Mouse (Mus musculus) cerebellum, adult 9-10 months (tissue): ENCODE results near the gene Tomt.
"Not testable (repeated sequence)": the region's sequence is repeated elsewhere in the genome, so short reads cannot be mapped to it uniquely, and the experiment has no call there.

Source experiments
- DNase-seq: peaks from one replicate; pipeline ENCODE4 v3.0.0; 2022

Gene Tomt

DNA sequence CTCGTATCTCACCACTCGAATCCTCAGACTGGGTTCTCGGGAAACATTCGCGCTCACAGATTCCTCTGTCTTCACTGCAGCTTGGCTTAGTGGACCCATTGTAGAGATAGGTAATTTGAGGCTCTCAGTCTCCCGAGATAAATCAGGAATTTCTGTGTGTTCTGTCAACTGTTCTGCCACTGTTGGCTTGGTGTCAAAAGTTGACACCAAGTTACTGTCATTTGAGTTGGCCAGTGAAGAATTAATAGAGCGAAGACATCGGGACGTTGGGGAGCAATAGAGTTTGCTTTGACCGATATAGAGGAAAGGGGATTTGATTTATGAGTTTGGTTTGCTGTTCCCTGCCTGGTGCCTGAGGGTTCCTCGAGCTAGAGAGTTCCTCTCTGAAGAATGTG lies at the start of gene Tomt:
Tomt (minus strand) TSS at position 73 of the 395 bp plus-strand sequence.
- DNase-seq: no peak

DNA sequence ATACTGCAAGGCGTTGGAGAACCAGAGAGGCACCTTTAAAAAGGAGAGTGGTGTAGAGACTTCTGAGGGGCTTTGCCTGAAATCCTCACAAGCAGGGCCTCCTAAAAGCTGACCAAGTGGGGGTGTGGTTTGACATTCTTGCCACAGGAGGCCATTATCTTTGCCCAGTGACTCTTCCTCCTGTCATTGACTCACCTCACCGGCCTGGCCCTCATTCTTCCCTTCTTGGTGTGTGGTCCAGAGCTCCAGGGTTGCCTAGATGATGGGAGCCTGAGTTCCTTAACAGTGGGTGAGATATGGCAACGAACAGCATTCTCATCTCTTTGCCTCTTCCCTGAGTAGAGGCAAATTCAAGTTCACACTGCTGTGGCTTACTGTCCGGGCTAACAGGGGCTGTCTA lies 49.7 kb upstream of the Tomt start:
- DNase-seq: no peak

DNA sequence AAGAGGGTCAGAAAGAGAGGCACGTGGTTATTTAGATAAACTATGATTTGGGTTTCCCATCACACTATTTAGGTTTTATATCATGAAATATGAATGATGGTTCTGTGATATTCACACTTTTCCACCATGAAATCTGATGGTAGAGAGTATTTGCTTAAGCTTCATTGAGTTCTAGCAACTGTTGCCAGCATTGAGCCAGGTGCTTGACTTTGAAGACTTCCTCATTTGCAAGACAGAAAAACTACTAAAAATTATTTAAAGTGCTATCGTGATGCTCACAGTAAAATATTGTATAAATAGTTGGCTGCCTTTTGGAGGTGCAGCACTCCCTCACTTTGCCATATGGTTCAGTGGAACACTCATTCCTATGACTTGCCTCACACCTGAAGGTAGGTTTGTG lies 49.1 kb upstream of the Tomt start:
- DNase-seq: no peak

DNA sequence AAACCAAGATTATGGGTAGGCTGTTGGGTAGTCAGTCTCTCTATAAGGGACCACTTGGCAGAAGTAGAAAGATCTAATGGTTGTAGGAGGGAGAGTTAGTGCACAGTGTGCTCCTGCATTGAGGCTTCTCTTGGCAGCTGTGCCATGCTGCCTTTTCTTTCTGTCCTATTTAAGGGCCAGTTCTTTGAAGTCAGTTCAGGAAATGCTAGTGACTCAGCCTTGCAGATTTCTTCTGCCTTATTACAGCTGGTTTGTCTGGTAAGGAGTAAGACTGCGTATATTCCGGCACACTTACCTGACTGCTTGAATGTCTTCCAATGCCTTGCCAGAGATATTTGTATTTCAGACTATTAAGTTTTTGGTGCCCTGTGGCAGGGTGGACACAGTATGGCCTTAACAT lies 48.0 kb upstream of the Tomt start:
- no peak for DNase-seq

DNA sequence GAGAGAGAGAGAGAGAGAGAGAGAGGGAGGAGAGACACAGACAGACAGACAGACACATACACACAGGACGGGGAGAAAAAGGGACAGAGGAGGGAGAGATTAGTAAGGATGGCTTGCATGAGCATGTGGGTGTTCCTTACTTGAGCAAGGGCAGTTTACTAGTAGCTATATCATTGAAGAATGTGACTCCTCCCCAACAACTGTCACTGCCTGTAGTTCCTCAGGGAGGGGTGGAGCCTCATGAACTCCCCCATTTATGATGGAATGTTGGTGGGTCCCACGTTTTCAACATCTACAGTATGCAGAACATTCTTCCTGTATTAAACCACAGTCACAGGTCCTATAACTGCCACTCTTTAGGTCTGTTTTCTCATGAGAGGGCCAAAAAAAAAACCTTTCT lies 45.9 kb upstream of the Tomt start:
- DNase-seq: no peak

DNA sequence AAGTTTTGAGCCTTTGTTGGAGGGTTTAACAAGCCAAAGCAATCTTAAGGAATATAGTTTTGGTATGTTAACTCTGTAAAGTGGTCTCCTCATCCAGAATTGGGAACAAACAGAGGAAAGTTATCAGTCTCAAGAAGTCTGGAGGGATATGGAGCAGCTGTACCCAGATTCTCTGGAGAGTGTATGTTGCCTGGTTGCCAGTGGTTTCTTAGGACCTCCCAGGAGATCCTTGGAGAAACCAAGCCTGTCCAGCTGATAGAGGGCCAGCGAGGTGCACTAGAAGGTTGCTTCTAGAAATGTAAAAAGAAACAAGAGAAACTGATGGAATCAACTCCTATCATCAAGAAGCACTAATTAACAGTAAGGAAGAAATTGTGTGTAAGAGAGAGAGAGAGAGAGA lies 45.5 kb upstream of the Tomt start:
- no peak for DNase-seq

DNA sequence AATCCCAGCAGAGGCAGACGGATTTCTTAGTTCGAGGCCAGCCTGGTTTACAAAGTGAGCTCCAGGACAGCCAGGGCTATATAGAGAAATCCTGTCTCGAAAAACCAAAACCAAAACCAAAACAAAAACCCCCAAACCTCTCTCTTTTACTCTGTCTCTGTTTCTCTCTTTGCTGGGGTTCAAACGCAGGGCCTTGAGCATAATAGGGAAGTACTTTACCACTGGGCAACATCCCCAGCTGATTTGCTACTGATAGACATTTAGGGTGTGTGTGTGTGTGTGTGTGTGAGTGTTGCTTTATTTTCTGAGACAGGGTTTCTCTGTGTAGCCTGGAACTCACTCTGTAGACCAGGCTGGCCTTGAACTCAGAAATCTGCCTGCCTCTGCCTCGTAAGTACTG lies 42.8 kb upstream of the Tomt start:
- not testable (repeated sequence) for DNase-seq

DNA sequence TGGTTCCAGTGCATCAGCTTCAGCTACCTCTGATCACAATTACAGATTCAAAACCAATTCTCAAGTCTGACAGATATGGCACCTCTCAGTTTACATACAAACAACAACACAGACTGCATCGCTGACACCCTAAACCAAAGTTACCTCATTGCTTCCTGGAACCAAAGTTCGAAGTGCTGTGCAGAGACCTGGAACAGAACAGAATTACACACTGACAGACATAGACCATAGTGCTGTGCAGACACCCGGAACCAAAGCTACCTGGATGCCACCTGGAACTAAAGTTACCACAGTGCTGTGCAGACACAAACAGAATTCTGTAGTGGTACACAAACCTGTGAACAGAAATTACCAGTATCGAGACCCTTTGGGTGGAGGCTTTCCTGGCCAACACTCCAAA lies 33.6 kb upstream of the Tomt start:
- no peak for DNase-seq

DNA sequence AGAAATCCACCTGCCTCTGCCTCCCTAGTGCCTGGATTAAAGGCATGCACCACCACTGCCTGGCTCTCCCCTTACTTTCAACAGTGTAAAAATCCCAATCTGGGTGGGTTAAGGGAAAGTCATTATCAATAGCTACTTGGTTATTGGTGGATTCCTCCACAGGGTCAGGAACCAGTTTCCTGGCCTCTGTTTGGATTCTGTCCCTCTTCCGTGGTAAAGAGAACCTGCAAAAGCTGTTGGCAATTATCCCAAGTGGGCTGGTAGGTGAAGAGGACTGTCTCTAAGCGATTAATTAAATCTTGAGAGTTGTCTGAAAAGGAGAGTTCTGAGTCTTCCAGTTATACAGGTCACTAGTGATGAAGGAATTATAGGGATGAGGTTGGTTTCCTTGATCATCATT lies 32.2 kb upstream of the Tomt start:
- peak; percentile 74 for DNase-seq

DNA sequence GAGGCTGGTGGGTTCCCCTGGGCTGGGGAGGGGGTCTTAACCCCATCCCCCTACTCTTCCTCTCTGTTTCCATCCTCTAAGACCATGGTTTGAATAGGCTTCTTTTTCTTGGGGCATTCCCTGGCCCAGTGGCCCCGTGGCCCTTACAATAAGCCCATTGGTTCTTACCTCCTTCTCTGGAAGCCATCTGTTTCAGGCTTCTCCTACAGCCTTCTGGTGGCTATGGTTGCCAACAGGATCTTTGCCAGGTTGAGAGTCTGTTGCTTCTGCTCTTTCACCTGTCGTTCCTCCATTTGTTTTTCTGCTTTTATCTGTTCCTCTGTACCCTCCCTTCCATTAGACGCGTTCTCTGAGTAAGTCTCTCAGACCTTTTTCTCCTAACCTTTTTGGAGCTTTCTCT lies 31.4 kb upstream of the Tomt start:
- DNase-seq: peak; percentile 98

DNA sequence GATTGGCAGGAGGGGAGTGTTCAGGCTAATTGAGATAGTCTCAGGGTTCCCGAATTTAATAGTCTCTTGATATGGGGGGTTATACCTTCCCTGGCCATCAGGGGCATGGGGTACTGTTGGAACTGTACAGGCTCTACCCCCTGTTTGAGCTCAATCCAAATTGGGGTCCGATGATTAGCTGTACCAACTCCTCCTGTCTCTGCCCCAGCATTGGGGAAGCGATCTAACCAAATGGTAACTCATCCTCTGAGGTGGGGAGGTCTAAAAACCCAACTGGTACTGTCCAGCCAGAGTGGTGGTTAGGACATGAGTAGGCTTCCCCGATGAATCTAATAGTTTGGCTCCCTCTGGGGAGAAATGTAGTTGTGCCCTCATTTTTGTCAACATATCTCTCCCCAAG lies 30.8 kb upstream of the Tomt start:
- peak; percentile 59 for DNase-seq

DNA sequence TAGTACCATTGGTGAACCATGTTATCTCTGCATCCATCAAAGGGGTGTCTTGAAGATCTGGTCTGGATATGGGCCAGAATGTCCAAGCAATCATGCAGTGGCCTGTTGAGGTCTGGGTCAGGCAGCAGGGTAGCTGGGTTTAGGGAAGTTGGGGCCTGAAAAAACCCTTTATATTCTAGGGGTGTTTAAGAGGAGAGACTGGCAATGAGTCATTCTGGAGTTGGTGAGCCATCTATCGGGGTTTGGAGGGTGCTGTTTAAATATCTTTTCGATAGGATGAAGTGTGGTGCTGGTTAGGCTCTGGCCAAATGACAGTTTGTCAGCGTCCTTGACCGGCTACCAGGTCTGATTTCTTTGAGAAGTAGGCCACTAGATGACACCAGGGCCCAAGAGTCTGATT lies 29.8 kb upstream of the Tomt start:
- peak; percentile 51 for DNase-seq

DNA sequence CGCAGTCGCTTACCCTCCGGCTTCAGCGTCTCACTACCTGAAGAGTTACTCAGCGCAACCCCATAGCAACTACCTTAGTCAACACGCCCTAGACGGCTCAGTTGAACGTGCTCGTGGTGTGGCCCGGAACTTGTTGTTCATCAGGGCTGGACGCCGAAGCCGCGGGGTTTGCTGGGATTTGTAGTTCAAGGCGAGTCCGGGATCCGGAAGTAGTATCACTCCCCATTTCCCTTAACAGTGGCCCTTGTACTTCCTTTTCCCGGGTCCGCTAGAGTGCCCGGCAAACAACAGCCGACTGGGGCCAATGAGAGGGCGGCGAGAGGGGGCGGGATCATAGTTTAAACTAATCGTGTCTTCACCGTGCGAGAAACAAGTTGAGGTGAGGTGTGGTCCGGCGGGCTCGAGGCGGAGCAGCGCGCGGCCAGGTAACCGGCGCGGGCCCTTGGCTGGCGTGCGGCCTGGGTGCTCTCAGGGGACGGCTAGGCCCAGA lies 27.6 kb upstream of the Tomt start, which contains the start of the genes Lrrc51 and Numa1:
Lrrc51 (minus strand) TSS at position 145 of the 490 bp plus-strand sequence.
Numa1 (plus strand) TSS at position 361 of the 490 bp plus-strand sequence.
- DNase-seq: peak; percentile 97

DNA sequence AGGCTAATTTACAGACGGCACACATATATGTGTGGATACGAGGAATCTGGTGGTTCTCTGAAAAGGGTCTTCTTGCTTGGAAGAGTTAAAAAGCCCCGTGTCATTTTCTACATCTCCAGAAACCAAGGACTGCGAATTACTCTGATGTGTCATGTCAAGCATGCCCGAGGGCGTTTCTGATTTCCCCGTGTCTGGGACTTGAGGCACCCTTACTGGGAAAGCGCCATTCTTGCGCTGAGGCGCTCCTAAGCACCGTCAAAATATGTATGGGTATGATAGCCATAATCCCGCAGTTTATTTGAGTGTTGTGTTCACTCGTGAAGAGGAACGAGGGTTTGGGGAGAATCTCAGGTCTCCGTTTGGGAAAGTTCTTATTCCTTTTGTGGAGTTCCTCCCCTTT lies 27.1 kb upstream of the Tomt start:
- DNase-seq: no peak

DNA sequence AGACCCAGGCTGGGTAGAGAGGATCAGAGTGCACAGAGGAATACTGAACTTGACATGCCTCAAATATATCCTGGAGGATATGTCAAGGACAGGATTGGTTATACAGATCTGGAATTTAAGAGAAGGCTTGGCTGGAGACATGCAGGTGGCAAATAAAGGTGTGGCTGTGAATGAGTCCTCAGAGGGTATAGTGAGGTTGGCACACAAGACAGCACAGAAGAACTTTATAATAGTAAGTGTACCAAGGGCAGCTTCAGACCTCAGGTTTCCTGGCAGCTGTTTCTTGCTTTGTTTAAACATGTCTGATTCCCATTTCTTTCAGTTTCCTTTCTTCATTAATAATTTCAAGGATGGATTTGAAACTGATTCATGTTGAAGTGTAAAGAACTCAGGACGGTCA lies 26.4 kb upstream of the Tomt start:
- DNase-seq: no peak

DNA sequence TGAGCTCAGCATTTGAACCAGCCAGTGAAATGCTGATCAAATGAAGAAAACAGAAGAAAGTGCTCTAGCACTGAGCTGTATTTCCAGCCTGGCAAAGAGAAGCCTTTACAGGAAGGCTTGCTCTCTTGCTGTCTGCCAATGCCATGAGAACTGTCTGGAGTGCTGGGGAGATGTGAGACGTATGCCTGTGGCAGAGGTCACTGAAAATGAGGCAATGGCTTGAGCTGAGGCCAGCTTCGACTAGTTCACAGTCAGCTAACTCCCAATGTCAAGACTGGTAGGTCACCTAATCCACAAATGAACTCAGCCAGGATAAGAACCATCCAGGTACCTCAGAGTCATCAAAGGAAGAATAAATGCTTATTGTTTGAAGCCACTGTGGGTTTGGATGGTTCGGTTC lies 21.9 kb upstream of the Tomt start:
- DNase-seq: no peak

DNA sequence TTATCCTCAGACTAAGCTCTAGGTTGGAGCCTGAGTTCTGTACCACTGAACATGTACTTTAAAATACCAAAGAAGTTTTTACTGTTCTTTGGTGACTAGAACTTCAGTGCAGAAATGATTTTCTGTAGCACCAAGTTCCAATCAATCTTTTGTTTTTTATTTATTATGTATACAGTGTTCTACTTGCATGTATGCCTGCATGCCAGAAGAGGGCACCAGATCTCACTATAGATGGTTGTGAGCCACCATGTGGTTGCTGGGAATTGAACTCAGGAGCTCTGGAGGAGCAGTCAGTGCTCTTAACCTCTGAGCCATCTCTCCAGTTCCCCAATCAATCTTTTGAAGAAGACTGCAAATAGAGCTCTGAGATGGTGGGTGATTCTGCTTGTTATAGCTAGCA lies 19.7 kb upstream of the Tomt start:
- DNase-seq: not testable (repeated sequence)

DNA sequence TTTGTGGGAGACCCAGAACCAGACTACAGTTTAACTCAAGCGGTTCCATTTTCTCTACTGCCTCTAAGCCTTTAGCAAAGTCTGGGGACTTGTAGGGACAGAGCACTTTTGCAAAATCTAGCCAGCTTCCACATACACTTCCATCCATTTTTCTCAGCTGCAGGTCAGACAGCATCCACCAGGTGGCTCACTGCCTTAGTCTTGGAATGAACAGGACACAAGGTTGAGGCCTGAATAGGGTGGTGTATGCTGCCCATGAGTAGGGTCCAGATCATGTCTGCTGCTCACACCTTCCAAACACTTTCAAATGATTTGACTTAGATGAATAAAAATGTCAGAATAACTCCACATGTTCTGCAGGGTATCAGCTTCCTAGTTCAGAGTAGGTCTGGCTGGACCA lies 11.9 kb upstream of the Tomt start:
- DNase-seq: peak; percentile 75

DNA sequence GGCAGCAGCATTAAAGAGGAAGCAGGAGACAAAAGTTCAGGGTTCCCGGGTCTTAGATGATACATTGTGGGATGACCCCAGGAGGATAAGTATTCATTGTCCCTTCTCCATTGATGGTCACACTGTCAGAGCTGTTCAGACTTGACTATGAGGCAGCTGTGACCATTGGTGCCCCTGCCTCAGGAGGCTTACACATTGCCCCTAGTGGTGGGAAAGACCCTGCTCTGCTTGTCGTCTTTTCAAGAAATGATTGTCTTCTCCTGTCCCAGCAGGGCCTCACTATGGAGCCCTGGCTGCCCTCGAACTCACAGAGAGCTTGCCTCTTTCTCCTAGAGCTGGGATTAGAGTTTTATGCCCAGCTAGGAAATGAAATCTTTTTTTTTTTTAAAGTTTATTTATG lies 5.8 kb upstream of the Tomt start:
- DNase-seq: no peak

DNA sequence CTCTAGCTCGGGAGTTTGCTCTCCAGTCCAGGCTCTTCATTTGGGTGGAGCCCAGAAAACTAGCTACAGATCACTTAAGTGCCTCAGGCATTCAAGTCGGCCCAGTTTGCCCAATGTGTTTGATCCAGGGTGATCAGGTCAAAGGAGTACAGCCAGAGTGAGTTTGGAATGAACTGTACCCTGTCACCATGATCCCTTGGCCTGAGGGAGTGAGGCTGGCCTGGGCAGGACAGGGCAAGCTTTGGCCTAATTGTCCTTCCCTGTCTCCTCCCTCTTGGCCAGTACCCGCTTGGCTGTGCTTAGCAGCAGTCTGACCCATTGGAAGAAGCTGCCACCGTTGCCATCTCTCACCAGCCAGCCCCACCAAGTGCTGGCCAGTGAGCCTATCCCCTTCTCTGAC lies 4.0 kb upstream of the Tomt start:
- no peak for DNase-seq

DNA sequence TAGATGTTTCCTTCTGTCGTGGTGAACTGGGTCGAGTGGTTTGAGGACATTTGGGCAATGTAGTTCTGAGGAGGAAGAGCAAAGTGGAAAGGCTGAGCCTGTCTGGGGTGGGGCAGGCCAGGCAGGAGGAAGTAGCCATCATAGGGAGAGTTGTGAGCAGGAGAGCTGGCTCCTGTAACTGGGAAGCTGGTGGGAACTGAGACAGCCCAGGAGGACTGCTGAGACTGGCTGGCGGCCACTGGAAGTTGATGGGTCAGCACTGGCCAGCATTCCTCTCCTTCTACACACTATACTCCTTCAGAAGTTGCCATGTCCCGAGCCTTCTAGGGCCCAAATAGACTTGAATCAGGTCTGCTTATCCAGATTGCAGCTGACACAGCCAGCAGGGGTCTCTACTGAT lies 2.2 kb upstream of the Tomt start:
- DNase-seq: no peak

DNA sequence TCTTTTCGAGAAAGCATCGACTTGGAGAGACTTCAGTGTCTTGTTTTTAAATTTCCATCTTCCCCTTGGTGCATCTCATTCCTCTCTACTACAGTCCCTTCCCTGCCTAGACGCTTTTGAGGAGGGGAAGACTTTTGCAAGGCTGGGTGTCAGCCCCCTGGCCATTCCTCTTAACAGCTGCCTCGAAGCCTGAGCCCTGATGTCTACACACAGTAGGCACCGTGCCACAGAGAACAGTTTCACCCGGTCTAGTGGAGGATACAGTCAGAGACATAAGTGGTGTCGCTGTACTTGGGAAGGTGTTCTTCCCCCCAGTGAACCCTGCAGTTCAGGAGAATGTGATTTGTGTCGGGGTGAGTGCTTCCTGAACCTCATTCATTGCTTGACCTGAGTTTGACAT lies 537 bp upstream of the Tomt start:
- DNase-seq: no peak

DNA sequence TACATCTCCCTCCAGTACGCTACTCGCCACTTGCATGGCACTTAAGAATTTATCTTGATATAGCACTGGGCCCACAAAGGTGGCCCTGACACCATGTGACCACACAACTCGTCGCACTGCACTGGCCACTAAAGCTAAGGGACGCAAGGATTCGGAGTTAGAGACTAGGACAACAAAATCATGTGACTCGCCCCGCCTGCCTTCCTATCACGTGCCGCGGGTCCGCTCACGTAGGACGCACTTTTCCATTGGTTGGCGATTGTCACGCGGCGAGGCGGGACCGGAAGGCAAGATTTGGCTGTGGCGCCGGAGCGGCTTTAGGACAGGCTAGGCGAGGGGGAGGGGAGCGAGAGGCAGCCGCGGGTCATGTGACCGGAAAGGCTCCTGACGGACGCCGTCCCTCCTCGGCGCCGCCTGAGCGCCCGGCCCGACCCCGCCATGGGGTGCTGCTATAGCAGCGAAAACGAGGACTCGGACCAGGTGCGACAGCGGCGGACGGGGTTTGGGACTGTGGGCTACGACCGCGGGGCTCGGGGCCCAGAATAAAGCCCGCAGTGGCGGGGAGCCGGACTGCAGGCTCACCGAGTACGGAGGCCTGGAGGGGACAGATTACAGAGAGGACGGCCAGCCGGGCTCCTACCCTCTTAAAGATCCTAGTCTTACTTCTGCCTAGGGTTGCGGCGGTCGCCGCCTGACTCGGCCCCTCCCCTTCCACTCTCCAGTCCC lies 435 bp downstream of the Tomt start, which contains the start of gene Lamtor1:
Lamtor1 (plus strand) TSS at position 344 of the 726 bp plus-strand sequence.
- peak; percentile 99 for DNase-seq

DNA sequence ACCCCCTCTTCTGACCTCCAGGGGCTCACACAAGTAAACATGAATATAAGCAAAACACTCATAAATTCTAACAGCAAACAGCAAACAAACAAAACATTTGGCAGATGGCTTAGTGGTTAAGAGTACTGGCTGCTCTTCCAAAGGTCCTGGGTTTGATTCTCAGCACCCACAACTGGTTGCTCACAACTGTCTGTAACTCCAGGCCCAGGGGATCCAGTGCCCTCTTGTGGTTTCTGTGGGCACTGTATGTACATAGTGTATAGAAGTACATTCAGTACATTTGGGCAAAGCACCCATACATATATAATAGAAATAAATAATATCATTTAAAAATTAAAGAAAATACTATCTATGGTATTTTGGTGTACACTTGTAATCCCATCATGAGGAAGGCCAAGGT lies 3.3 kb downstream of the Tomt start:
- DNase-seq: peak; percentile 31

DNA sequence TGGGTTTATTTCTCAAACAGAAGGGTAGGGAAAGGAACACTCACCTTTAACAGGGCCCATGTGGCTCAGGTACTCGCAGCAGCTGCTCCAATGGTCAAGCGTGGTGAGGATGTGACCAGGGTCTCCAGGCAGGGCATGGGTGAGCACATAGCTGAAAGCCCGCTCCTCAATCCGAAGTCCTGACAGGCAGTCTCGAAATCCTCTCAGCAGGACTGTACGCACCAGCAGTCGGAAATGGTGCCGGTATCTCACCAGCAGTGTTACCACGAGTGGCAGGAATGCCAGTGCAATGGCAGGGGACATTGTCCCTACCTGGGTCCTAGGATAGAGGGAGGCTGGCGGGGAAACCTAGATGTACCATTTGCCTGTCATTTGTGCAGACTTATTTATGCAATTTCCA lies 4.2 kb downstream of the Tomt start:
- peak; percentile 28 for DNase-seq
